Mouse (Mus musculus) forebrain, embryonic 16.5 days (tissue): ENCODE results near the gene H2-Eb1. TPM values are rescaled to one million over a fixed set of nuclear protein-coding genes. Genes with fewer than 3 reads are reported as not detected.
"Not testable (repeated sequence)": the region's sequence is repeated elsewhere in the genome, so short reads cannot be mapped to it uniquely, and the experiment has no call there.

ENCODE experiments used
- ATAC-seq: fragments of 200-750 bp; cut with Nextera tagmentation; 2 replicates; pipeline ENCODE4 v1.8.0; 2017; ENCODE audit warnings: mild to moderate bottlenecking, moderate library complexity
- H3K27ac ChIP-seq: fragments of 300-500 bp; sonication (generic); 2 replicates; pipeline ENCODE4 v1.5.1; 2014; ENCODE audit warnings: low read length, control low read depth
- H3K27me3 ChIP-seq: fragments of 300-500 bp; sonication (generic); replicated peaks from 2 replicates; pipeline ENCODE4 v1.6.1; 2014; ENCODE audit warnings: low read length; ENCODE audit not compliant: control insufficient read depth, insufficient read depth
- H3K36me3 ChIP-seq: fragments of 300-500 bp; sonication (generic); 2 replicates; pipeline ENCODE4 v1.6.1; 2014; ENCODE audit not compliant: control insufficient read depth, insufficient read depth
- H3K4me1 ChIP-seq: fragments of 300-500 bp; sonication (generic); replicated peaks from 2 replicates; pipeline ENCODE4 v1.6.1; 2014; ENCODE audit warnings: low read length; ENCODE audit not compliant: control insufficient read depth, insufficient read depth
- H3K4me2 ChIP-seq: fragments of 300-500 bp; sonication (generic); 2 replicates; pipeline ENCODE4 v1.6.1; 2014; ENCODE audit warnings: mild to moderate bottlenecking, low read length, control low read depth
- H3K4me3 ChIP-seq: fragments of 300-500 bp; sonication (generic); replicated peaks from 2 replicates; pipeline ENCODE4 v1.5.1; 2014; ENCODE audit warnings: mild to moderate bottlenecking, low read length, control low read depth
- H3K9ac ChIP-seq: fragments of 300-500 bp; sonication (generic); replicated peaks from 2 replicates; pipeline ENCODE4 v1.6.1; 2014; ENCODE audit warnings: low read depth, low read length, control low read depth
- H3K9me3 ChIP-seq: fragments of 300-500 bp; sonication (generic); 2 replicates; pipeline ENCODE4 v1.6.1; 2016; ENCODE audit warnings: low read length; ENCODE audit not compliant: control insufficient read depth
- WGBS: fragments of 180-500 bp; shearing (Covaris S2); extraction: QIAGEN DNeasy Blood & Tissue Kit; methylation state at CpG from one replicate; pipeline ENCODE4 v1.1.7; 2014; 5-methylcytosine and 5-hydroxymethylcytosine counted together
- polyA plus RNA-seq: library from polyadenylated mRNA; unstranded; fragments of >200 nt; fragmentation: Nextera tagmentation; extraction: Ambion mirVana; gene quantifications from 2 replicates; pipeline ENCODE4 v1.2.1, GENCODE M21; 2015

Gene H2-Eb1
- polyA plus RNA-seq, 1 experiment from 2014 or later = 0.82 TPM

DNA sequence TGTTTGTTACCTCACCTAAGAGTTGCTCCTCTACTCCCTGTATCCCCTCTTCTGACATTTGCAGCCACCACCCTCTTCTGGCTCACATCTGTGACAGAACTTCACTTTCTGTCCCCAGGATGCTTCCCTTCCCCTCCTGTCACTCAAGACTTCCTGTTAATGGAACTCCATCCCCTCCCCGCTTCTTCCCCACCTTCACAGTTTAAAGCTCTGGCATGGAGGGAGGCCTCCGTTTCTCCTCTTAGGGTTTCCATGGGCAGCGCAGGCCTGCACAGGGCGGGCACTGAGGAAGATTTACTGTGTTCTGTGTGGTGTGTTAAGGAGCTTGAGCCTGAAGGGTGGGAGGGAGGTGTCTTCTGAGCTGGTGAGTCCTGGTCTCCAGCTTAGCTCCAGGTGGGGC lies 2.5 kb downstream of the H2-Eb1 start:
- Histone ChIP-seq H3K4me3 (no peak overlapping the region), H3K4me2 (no peak overlapping the region), H3K27me3 (no peaks in the 10 kb centered on the region), H3K36me3 (no peaks in the 10 kb centered on the region), H3K9me3 (no peaks in the 10 kb centered on the region), H3K9ac (no peak overlapping the region), H3K27ac (no peak overlapping the region), H3K4me1 (peaks cover 7% of the 10 kb centered on the region)
- ATAC-seq = no peak
- 85% methylated on average over 4 of the region's 4 CpGs for WGBS

DNA sequence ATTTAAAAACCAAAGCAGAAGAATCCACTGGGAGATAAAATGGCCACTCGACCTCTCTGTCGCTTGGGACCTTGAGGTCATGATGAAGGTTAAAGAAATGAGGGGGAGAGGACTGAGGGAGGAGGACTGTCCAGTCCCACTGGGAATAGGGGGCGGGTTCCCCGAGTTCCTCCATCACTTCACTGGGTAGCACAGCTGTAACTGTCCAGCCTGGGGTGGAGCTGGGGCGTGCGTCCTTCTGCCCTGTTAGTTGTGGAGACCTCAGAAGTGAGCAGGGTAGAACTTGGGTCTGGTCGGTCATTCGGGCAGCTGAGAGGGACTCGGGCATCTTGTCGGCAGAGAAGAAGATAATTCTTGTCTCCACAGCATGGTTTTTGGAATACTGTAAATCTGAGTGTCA lies 3.6 kb downstream of the H2-Eb1 start:
- Histone ChIP-seq H3K4me3 (peak overlapping the region; percentile 68), H3K9me3 (no peaks in the 10 kb centered on the region), H3K4me2 (peak overlapping the region; percentile 82), H3K27me3 (no peaks in the 10 kb centered on the region), H3K9ac (peak overlapping the region; percentile 77), H3K4me1 (peaks cover 7% of the 10 kb centered on the region), H3K27ac (no peak overlapping the region), H3K36me3 (no peaks in the 10 kb centered on the region)
- ATAC-seq = no peak
- 25% methylated on average over 10 of the region's 10 CpGs for WGBS

DNA sequence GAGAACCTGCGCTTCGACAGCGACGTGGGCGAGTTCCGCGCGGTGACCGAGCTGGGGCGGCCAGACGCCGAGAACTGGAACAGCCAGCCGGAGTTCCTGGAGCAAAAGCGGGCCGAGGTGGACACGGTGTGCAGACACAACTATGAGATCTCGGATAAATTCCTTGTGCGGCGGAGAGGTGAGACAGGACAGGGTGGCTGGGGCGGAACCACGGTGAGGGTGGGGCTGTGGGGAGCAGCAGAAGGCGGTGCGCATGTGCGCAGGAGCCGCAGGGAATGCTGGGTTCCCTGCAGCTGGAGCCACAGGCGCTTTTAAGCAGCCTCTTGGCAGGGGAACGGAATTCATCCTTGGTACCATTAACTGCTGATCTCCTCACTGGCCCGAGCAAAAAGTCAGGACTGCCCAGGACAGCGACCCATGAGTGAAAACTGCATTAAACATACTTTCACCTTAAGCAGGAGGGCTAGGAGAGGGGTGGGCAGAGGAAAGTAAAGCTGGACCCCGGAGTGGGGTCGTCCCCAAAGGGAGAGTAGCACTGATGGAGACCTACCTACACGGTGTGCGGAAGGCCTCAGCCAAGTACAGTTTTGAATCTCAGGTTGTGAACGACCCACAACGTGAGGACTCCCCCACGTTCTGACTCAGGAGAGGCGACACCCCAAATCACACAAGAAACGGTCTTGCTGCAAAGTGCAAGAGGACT lies 4.2 kb downstream of the H2-Eb1 start:
- Histone ChIP-seq H3K36me3 (no peaks in the 10 kb centered on the region), H3K9ac (peak overlapping the region; percentile 77), H3K9me3 (no peaks in the 10 kb centered on the region), H3K4me1 (peaks cover 7% of the 10 kb centered on the region), H3K27ac (peak overlapping the region; percentile 27; the same call in 1 of the 2 replicates), H3K27me3 (no peaks in the 10 kb centered on the region), H3K4me3 (peak overlapping the region; percentile 68), H3K4me2 (peak overlapping the region; percentile 82)
- peak; percentile 92 for ATAC-seq
- whole genome bisulfite sequencing = 22% methylated on average over 38 of the region's 38 CpGs

DNA sequence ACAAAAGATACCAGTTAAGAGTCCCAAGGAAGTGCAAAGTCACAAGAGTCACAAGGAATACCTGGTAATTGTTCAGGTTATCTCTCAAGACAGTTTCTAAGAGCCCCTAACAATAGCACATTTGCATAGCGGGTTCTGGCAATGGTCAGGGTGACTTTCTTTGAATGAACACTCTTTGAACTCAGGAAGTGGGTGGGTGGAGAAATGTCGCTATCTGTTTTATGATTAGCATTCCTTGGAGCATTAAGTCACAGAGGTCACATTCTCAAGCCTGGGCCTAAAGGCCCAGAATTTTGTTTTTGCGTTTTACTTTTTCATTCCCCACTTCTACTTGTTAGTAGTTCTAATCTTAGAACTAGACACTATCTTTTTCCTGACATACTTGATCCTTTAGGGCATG lies 4.9 kb downstream of the H2-Eb1 start:
- not testable (repeated sequence) for H3K27me3 ChIP-seq, H3K4me2 ChIP-seq, H3K9me3 ChIP-seq, H3K4me3 ChIP-seq, H3K27ac ChIP-seq, H3K9ac ChIP-seq, H3K36me3 ChIP-seq, ATAC-seq, H3K4me1 ChIP-seq
- 83% methylated on average over 3 of the region's 3 CpGs for WGBS

DNA sequence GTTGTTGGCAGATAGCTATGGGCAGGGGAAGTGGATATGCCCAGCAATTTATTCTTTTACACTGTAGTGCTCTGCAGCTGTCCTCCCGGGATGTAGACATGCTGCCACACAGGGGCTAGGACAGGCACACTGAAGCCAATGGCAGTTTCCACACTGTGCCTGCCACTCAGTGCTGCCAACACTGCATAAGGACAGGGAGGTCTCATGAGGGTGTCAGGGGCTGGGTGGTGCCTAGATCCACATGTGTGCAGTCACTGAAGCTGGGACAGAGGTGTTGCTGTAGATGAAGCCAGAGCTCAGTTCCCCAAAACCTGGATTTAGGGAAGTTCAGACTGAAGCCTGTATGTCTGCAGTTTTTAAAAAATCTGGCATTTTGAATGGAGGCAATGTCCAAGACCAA lies 6.5 kb downstream of the H2-Eb1 start:
- no peak for ATAC-seq
- Histone ChIP-seq H3K9ac (no peak overlapping the region), H3K4me2 (no peak overlapping the region), H3K4me3 (no peak overlapping the region), H3K4me1 (peaks cover 7% of the 10 kb centered on the region), H3K27me3 (no peaks in the 10 kb centered on the region), H3K27ac (no peak overlapping the region), H3K9me3 (no peaks in the 10 kb centered on the region), H3K36me3 (no peaks in the 10 kb centered on the region)
- WGBS = 96% methylated on average over 1 of the region's 1 CpGs

DNA sequence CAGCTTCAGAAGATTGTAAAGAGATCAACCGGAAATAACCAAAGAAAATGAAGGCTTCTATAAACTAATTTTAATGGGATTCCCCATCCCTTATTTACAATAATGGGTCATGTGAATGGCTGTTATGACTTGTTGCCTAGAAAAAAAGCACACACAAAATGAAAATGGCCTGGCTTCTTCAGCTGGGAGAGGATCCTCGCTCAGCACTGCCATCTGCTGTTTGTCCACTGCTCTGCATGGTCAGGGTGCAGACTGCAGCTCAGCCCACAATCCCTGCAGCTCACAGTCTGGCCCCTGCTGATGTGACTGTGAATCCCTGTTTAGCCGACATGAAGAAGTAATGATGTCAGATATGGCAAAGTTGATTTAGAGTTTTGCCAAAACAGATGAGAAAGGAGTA lies 7.7 kb downstream of the H2-Eb1 start:
- Histone ChIP-seq H3K9me3 (no peaks in the 10 kb centered on the region), H3K27me3 (no peaks in the 10 kb centered on the region), H3K4me2 (no peak overlapping the region), H3K4me1 (peaks cover 7% of the 10 kb centered on the region), H3K4me3 (no peak overlapping the region), H3K9ac (no peak overlapping the region), H3K27ac (no peak overlapping the region), H3K36me3 (no peaks in the 10 kb centered on the region)
- no peak for ATAC-seq
- 31% methylated on average over 3 of the region's 3 CpGs for WGBS

DNA sequence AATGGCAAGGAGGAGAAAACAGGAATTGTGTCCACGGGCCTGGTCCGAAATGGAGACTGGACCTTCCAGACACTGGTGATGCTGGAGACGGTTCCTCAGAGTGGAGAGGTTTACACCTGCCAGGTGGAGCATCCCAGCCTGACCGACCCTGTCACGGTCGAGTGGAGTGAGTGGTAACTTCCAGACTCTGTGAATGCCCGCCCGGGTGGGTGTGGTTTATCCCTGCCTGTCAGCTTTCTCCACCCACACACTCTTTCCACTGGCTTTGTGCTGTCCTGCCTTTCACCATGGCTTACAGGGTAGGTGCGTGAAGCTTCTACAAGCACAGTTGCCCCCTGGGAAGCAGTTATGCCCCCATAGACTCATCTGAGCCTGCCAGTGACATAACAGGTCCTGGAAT lies 8.6 kb downstream of the H2-Eb1 start:
- no peaks in the 10 kb centered on the region for H3K36me3 ChIP-seq
- H3K27me3 ChIP-seq = no peaks in the 10 kb centered on the region
- no peaks in the 10 kb centered on the region for H3K9me3 ChIP-seq
- no peak overlapping the region for H3K27ac ChIP-seq
- H3K4me2 ChIP-seq = no peak overlapping the region
- no peak overlapping the region for H3K9ac ChIP-seq
- H3K4me3 ChIP-seq = no peak overlapping the region
- ATAC-seq = no peak
- peaks cover 4% of the 10 kb centered on the region for H3K4me1 ChIP-seq
- WGBS = 69% methylated on average over 9 of the region's 9 CpGs

DNA sequence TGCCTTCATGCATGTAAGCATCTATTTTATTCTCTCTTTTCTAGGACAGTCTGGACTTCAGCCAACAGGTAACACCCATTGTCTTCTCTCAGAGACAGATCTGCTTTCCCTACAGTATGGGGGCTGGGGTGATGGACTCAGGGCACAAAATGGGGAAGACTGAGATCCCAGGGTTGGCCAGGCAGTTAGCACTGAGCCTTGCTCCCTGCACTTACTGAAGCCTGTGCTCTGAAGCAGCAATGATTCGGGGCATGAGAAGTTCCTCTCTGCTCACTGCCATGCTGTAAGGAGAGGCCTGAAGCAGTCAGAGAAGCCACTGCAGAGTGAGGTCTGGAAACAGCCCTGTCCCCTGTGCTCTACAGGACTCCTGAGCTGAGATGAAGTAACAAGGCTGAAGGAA lies 9.8 kb downstream of the H2-Eb1 start:
- no peak overlapping the region for H3K4me3 ChIP-seq
- no peaks in the 10 kb centered on the region for H3K9me3 ChIP-seq
- H3K9ac ChIP-seq = no peak overlapping the region
- no peaks in the 10 kb centered on the region for H3K36me3 ChIP-seq
- no peaks in the 10 kb centered on the region for H3K27me3 ChIP-seq
- no peak overlapping the region for H3K27ac ChIP-seq
- H3K4me2 ChIP-seq = no peak overlapping the region
- ATAC-seq = no peak
- 81% methylated on average over 1 of the region's 1 CpGs for WGBS
- no peaks in the 10 kb centered on the region for H3K4me1 ChIP-seq

DNA sequence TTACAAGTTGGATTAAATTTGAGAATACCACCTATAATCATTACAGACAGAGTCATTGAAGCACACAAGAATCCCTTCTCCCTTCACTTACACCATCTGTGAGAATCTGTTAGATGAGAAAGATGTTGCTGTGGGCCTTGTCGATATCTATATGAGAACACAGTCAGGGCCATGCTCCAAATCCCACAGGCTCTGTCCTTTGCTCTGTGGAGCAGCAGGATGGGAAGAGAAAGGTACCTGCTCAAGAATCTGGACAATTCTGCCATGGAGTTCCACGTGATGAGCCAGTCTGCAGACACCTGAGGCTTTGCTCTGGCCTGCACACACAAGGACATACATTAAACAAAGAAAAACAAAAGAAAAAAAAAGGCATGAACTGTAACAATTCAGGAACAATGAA lies 11.0 kb downstream of the H2-Eb1 start:
- Histone ChIP-seq H3K36me3 (no peaks in the 10 kb centered on the region), H3K9me3 (no peaks in the 10 kb centered on the region), H3K27me3 (no peaks in the 10 kb centered on the region), H3K27ac (no peak overlapping the region), H3K4me2 (no peak overlapping the region), H3K4me1 (no peaks in the 10 kb centered on the region), H3K4me3 (no peak overlapping the region), H3K9ac (no peak overlapping the region)
- WGBS = 70% methylated on average over 2 of the region's 2 CpGs
- no peak for ATAC-seq

DNA sequence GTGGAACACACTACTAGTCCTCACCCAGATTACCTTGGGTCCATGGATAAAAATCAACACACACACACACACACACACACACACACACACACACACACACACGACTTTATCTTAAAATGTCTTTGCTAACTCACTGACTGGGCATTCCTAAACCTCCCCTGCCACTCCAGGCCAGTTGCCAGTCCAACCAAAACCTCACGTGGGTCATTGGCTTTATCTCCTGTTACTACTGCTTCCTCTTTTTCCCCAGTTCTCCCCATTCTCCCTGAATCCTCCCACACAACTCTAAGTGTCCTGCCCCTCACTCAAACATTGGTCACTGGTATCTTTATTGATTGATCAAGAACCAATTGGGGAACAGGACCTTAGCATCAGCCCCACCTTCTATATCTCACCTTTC lies 11.6 kb downstream of the H2-Eb1 start:
- no peak for ATAC-seq
- WGBS = 35% methylated on average over 2 of the region's 2 CpGs
- Histone ChIP-seq H3K4me1 (no peaks in the 10 kb centered on the region), H3K9ac (no peak overlapping the region), H3K36me3 (no peaks in the 10 kb centered on the region), H3K4me2 (no peak overlapping the region), H3K9me3 (no peaks in the 10 kb centered on the region), H3K27me3 (no peaks in the 10 kb centered on the region), H3K27ac (no peak overlapping the region), H3K4me3 (no peak overlapping the region)
